Mouse (Mus musculus) frontal cortex, postnatal 14 days (tissue): ENCODE data around the gene Pms1.
"Not testable (repeated sequence)": the region's sequence is repeated elsewhere in the genome, so short reads cannot be mapped to it uniquely, and the experiment has no call there.

ENCODE experiments used
- DNase-seq, 2 experiments: peaks; one replicate each; pipeline ENCODE4 v3.0.0; 2022; ENCODE audit warnings: low spot score in 2 of 2

Pms1 gene

DNA sequence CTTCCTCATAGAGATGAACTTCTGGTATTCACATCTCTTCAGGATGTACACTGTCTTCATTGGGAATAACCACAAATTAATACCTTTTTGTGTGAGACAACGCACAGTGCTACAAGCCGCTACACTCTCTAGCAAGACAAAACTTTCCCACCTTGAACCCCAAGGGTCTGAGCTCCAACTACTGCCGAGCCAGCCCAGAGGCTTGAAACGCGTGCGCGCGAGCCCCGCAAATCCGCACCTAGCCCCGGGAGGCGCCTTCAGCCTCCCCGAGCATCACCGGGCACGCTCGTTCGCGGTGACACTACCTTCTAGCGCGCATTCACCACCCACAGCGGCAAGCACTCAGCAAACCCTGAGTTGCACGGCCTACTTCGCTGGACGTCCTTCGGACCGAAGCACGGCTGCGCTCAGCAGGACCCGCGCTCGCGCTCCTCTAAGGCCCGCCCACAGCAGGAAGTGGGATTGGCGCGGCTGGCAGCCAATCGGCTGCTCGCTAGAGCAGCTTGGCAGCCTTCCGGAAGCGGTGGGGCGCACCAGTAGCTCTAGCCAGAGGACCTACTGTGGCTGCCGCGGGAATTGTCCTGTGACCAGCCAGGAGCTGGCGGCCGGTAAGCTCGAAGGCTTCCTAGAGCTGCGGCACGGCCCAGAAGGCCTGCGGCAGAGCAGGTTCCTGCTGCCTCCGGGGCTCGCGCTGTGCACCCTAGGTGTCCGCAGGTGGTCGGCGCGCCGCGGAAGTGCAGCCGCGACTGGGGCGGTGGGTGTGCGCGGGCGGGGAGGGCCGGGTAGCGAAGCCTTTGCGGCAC is at the start of gene Pms1, which contains the start of the genes Ormdl1 and Gm28778:
TSS of gene Pms1 (minus strand) at position 438 of the 803 bp plus-strand sequence.
TSS of gene Ormdl1 (plus strand) at position 515 of the 803 bp plus-strand sequence.
TSS of gene Gm28778 (plus strand) at position 531 of the 803 bp plus-strand sequence.
- peak; percentile 84 to 90 for DNase-seq

DNA sequence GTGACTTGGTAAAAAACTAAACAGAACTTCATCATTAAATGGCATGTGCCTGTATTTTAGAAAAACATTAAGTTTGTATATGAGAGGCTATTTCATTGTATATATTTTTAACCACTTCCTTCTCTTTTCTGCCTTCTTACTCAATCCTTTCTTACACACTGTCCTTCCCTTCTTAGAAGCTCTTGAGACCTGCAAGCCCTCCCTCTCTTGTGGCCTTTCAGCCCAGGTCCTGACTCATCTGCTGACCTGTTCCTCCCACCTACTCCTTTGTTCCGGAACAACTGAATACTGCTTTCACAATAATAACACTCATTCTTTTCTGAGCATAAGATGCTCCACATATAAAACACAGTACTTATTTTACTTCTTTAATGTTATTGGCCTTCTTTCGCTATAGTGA is 44.3 kb upstream of the Pms1 start:
- no peak for DNase-seq

DNA sequence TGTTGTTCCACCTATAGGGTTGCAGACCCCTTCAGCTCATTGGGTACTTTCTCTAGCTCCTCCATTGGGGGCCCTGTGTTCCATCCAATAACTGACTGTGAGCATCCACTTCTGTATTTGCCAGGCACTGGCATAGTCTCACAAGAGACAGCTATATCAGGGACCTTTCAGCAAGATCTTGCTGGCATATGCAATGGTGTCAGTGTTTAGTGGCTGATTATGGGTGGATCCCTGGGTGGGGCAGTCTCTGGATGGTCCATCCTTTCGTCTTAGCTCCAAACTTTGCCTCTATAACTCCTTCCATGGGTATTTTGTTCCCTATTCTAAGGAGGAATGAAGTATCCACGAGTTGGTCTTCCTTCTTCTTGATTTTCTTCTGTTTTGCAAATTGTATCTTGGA is 40.6 kb upstream of the Pms1 start:
- not testable (repeated sequence) for DNase-seq

DNA sequence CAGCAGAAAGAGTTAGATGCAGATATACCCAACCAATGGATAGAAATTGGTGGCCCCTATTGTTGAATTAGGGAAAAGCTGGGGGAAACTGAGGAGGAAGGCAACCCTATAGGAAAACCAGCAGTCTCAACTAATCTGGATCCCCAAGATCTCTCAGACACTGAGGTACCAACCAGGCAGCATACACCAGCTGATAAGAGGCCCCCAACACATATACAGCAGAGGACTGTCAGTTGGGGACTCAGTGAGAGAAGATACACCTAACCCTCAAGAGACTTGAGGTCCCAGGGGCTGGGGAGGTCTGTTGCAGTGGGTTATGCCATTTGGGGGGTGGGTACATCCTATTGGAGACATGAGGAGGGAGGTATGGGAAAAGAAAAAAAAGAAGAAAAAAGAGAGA is 38.6 kb upstream of the Pms1 start:
- no peak for DNase-seq

DNA sequence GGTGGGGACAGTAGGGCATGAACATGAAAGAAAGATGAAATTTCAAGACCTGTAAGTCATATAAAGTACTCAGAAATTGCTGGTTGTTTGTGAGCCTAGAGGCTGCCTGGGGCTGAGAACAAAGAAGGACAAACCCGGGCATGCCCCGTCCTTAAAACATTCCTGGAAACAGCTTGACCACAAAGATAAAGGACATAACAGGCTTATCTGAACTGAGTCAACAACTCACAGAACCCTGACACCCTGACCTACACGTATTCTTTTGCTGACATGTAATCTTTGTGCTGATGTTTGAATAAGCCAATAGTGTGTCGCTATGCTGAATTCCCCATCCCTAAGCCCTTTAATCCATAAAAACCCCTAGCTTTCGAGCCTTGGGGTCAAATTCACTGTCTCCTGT is 36.7 kb upstream of the Pms1 start:
- not testable (repeated sequence) for DNase-seq

DNA sequence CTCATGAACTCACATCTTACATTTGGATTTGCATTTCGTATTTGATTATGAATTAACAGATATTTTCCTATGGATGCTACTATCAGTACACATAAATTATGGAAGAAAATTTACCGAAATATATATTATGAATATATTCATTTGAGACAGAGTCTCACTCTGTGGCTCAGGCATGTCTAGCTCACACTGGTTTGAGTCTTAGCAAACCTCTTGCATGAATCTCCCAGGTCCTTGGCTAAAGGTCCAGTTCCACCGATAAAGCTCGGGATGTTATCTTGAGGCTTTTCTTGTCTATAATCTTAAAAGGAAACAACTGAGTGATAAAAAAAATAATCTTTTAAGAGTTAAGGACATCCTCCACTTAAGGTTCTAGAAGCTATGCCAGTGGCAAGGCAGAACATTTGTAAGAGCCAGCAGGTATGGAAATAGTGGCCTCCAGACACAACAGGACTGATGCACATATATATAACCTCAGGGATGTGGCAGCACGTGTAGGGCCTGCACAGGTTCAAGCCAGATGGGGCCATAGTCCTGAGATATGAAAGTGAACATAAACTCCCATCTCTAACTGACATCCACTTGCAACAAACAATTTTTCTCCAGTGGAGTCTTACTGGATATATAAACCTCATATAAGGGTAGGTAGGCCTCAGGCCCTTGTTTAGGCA is 28.1 kb upstream of the Pms1 start:
- DNase-seq, result no peak

DNA sequence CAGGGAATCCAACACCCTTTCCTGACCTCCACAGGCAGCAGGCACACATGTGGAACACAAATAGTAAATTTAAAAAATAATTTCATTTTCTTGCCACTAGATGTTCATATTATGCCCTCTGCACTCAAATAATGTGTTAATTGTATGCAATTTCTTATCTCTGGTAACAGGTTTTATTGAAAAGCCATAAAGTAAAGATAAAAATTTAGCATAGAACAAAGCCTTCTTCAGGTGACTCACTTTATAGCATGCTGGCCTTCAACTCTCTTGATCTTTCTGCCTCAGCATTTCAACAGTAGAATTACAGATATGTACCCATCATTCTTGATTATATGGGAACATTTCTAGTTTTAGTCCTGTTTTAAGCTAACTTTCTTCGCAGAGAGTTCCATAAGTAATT is 27.5 kb upstream of the Pms1 start:
- no peak for DNase-seq

DNA sequence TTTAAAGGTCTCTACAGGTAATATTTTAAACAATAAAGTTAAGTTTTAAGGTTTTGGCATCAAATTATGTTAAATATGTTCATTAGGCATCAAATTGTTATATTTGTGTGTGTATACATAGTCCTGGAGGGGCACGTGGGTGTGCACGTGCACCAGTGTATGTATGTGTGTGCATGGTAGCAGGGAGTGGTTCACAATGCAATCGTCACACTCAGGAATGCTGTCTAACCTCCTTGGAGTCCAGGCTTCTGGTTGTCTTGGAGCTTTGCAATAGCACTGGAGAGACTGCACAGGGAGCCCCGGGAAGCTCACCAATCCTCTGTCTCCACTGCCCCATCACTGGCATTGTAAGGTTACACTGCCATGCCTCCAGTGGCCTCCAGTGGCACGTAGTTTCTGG is 26.4 kb upstream of the Pms1 start:
- DNase-seq, result no peak

DNA sequence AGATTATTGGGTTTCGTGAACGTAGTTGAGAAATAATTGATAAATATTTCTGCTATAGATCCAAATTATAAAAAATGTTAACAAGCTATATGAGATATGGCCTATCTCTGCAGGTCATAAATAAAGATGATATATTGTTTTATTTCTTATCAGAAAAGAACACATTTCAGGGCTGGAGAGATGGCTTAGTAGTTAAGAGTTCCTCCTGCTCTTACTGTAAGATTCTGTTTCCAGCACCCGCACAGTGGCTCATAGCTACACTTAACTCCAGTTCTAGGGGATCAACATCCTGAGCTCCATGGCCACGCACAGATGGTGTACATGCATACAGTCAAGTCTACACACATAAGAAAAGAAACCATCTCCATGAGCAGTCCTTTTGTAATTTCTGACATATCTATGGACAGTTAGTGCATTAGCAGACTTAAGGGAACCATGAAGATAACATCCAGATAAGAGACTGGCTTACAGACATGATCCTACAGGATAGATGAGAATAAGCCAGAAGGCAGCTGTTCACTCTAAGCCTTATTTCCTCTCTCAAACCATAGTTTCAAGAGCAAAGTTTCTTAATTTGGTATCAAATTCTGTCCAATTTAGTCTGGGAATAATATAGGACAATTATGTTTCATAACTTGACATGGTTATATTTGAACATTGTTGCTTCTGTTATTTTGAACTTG is 25.0 kb upstream of the Pms1 start:
- no peak for DNase-seq

DNA sequence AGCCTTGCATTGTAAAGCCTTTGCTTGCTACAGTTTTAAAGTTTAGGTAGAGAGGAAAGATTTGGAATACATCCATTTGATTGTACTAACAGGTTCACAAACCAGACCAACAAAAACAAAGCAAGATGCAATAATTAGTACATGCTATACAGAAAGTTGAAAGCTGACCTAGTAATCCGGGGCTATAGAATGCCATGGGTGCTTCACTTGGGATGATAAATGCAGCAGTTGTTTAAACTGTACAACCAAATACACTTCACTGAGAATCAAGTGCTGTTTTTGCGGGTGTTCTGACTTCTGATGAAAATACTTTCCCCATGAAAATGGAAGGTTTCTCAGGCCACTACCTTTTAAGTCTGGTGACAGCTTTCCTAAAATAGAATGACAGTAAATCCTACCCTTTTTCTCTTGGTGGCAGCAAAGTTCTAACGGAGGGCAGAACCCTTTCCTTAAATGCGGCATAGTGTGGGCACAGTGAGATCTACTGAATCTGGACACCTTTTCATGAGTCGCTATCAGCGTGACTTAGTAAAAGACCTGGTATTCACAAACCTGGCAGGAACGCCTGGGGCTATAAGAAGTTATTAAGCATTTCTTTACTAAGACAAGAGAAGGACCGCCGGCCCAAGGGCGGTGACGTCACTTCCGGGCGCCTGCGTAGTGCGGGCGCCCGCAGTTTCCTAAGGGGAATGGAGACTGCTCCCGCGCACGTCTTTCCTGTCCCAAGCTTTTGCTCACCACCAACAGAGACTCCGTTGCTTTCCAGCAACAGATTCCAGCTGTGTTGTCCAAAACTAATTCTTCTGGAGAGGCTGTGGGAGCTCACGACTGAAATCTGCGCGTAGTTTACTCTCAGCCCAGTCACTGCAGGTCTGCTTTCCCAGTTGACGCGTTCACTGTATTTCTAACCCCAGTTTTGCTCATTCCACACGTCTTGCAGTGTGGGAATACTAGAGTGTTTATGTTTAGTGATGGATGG is 16.5 kb upstream of the Pms1 start, which contains the start of gene Osgepl1:
TSS of gene Osgepl1 (plus strand) at position 636 of the 979 bp plus-strand sequence.
- peak; percentile 71 to 80 for DNase-seq

DNA sequence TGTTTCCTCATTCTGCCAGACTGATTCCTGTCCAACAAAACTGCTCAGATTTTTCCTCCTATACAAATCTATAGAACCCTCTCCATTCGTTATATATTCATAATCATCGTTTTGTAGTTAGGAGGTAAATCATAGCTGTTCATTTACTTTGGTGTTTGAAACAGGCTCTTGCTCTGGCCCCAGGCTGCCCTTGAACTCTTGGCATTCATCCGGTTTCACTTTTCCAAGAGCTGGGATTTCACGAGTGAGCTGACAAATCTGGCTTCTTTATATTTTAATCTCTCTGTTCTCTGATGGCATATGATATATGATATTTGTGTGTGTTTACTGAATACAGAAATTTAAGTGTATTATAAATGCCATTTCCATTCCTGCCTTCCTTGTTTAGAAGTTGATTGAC is 3.7 kb upstream of the Pms1 start:
- DNase-seq, result no peak

DNA sequence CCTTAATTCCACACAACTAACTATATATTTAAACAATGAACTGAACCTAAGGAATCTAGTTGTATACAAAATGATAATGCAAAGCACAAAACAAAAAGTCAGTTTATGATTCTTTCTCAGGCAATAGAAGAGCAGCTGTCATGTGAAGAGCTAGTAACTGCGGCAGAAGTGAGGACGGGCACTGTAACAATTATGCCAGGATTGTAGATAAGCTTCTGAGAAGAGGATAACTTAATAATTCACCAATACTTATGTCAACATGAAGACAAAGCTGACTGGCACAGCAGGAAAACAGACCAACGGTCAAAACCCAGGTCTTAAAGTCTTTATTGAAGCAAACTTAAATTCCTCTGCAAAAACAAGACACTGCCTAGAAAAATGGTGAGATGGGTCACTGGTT is 5.6 kb downstream of the Pms1 start:
- no peak for DNase-seq

DNA sequence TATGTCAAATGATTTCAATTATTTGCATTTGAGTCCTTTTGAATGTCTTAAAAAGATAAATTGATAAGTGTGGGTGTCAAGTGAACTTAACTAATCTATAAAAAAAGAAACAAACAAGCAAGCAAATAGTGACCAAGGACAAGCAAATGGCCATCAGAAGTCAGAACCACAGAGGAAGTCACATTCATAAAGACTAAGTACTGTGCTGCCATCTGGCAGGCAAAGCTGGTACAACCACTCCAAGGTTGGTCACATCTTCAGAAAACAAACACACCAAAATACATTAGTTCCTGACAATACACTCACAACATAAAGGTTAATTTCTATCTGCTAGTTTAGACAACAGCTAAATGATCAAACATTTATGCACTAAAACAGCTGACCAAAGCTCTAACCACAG is 24.2 kb downstream of the Pms1 start:
- DNase-seq, result peak in 1 of 2 experiments; percentile 16

DNA sequence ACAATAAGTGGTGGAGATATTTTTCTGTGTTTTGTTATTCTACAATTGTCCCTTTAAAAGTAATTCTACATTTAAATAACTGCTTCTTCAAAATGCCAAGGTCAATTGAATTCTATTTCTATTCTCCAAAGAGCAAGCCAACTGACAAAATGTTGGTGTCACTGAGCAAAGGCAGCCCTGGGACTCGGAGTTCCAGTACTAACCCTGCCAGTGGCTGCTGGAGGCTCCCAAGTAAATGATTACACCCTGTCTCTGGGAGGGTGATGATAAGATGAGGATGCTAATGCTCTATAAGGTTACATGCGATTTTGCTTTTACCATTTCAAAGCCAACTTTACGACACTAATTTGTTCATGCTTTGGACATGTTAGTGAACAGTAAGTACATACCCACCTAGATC is 26.9 kb downstream of the Pms1 start:
- no peak for DNase-seq

DNA sequence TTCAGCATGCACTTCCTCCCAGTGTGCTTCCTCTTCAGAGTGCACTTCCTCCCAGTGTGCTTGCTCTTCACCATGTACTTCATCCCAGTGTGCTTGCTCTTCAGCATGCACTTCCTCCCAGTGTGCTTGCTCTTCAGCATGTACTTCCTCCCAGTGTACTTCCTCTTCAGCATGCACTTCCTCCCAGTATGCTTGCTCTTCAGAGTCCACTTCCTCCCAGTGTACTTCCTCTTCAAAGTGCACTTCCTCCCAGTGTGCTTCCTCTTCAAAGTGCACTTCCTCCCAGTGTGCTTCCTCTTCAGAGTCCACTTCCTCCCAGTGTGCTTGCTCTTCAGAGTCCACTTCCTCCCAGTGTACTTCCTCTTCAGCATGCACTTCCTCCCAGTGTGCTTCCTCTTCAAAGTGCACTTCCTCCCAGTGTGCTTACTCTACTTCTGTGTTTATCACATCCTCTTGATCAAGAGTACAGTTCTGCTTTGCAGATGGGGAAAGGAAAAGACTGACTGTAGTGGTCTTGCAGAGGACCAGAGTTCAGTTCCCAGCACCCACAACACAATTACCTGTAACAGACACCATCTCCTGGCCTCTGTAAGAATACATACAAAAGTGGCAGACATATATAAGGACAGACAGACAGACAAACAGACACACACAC is 31.7 kb downstream of the Pms1 start:
- not testable (repeated sequence) for DNase-seq

DNA sequence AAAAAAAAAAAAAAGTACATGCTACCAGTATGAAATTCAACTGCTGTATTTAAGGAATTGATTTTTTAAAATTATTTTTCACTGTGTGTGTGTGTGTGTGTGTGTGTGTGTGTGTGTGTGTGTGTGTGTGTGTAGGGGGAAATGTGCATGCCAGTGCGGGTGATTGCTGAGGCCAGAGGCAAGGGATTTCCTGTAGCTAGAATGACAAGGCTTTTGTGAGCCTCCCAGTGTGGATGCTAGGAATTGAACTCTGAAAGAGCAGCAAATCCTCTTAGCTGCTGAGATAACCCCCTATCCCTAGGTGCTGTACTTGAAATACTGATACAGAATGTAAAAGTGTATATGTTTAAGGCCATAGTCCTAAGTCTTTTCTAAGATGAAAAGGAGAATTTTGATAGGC is 70.8 kb downstream of the Pms1 start:
- no peak for DNase-seq

DNA sequence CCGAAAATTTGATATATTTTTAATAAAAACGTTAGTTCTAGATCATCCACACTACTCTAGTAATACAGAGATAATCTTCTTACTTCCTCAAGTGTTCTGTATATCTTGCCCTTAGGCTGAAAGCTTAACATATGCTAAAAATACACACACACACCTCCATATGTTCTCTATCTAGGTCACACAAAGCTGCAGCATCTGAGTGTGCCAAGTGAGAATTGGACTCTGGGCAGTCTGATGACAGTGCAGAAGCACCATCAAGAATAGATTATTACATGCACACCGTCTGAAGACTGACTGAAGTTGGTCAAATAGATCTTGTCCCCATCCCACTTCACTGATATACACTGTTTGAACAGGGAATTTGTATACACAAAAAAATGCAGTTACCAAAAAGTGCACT is 71.2 kb downstream of the Pms1 start:
- DNase-seq, result no peak

DNA sequence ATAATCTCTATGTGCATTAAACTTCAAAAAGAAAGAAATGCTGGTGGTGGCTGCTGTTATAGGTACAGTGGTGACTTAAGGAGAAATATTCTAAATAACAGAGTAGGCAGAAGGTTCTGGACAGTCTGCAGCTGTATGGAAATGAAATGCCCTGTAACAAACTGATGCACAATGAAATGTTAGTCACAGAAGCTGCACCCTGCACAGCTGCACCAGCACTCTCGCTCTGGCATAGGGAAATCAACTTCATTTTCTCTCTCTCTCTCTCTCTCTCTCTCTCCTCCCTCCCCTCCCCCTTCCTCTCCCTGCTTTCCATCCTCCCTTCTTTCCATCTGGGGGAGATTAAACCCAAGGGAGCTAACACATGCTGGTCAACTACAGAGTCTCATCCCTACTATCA is 72.0 kb downstream of the Pms1 start:
- no peak for DNase-seq

DNA sequence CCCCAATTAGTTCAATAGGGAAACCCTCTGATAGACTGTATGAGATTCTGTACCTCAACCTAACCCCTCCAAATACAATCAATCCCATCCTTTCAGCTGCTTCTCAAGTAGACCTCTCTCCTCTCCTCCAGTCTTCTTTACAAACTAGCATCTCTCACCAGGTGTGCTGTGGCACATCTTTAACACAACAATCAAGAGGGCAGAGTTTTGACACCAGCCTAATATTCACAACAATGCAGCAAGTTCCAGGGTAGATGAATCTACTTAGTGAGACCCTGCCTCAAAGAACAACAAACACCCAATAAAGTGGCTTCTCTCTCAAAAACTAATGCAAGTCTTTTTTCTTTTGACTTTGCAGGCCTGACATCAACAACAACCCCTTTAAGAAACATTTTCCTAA is 86.7 kb downstream of the Pms1 start:
- no peak for DNase-seq

DNA sequence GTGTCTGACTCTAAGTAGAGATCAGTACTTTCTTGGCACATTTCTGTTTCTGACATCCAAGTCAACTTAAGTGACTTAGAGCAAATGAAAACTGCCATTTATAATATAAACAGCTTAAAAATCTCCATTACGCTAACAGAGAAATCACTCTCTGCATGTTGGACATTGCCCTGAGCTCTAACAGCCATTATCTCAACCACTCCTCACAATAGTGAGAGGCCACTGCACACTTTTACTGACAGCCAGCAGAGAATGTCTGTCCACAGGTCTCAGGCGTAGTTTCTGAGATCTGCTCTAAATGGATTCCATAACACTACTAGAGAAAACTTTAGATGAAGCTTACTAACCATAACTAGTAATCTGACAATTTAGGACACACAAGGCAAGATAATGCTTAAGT is 92.9 kb downstream of the Pms1 start:
- DNase-seq, result no peak
